Mouse (Mus musculus) ES-E14 (cell line): ENCODE results near the gene Olfr1339. TPM values are rescaled to one million over a fixed set of nuclear protein-coding genes. Genes with fewer than 3 reads are reported as not detected.

Experiments used
- DNase-seq: peaks from one replicate; pipeline ENCODE4 v3.0.0-alpha.2; 2013; ENCODE audit warnings: low read depth, low spot score
- H3K27ac ChIP-seq: 2 replicates; pipeline ENCODE4 v1.5.1; 2012; ENCODE audit warnings: low read depth, mild to moderate bottlenecking, low read length, moderate library complexity, mixed read lengths; ENCODE audit not compliant: poor library complexity, insufficient read depth, severe bottlenecking
- H3K36me3 ChIP-seq: 2 replicates; pipeline ENCODE4 v1.6.1; 2012; ENCODE audit warnings: mild to moderate bottlenecking, low read length, moderate library complexity, mixed read lengths; ENCODE audit not compliant: control insufficient read depth, poor library complexity, insufficient read depth, severe bottlenecking
- H3K4me1 ChIP-seq, 2 experiments: fragments of 150-350 bp in 1 of 2; sonication (generic) in 1 of 2; 2 replicates each; pipeline ENCODE4 v1.6.1; 2012; ENCODE audit warnings: low read length in 2 of 2, mild to moderate bottlenecking in 1 of 2, mixed read lengths in 1 of 2; ENCODE audit not compliant: control insufficient read depth in 2 of 2, insufficient read depth in 2 of 2, poor library complexity in 1 of 2
- H3K4me3 ChIP-seq, 2 experiments: fragments of 150-350 bp in 1 of 2; sonication (generic) in 1 of 2; 2 replicates each; pipeline ENCODE4 v1.5.1; 2012; ENCODE audit warnings: low read length in 2 of 2, low read depth in 1 of 2, mild to moderate bottlenecking in 1 of 2, mixed read lengths in 1 of 2; ENCODE audit not compliant: insufficient read depth in 1 of 2, poor library complexity in 1 of 2, severe bottlenecking in 1 of 2
- H3K9ac ChIP-seq: 2 replicates; pipeline ENCODE4 v1.6.1; 2012; ENCODE audit warnings: low read depth, mild to moderate bottlenecking, low read length, mixed read lengths; ENCODE audit not compliant: poor library complexity, insufficient read depth, severe bottlenecking
- H3K9me3 ChIP-seq: fragments of 150-350 bp; sonication (generic); 2 replicates; pipeline ENCODE4 v1.6.1; 2012; ENCODE audit warnings: low read depth, mild to moderate bottlenecking, low read length; ENCODE audit not compliant: control insufficient read depth, insufficient read depth
- CHD2 ChIP-seq: IDR thresholded peaks from 2 replicates; pipeline ENCODE4 v1.6.1; 2014; ENCODE audit warnings: mild to moderate bottlenecking, low read depth, low read length, inconsistent platforms
- HCFC1 ChIP-seq: IDR thresholded peaks from 2 replicates; pipeline ENCODE4 v1.6.1; 2012; ENCODE audit warnings: low read length, inconsistent platforms, borderline replicate concordance; ENCODE audit not compliant: insufficient read depth
- MAFK ChIP-seq: IDR thresholded peaks from 2 replicates; pipeline ENCODE4 v1.6.1; 2014; ENCODE audit warnings: mild to moderate bottlenecking, low read depth, low read length, inconsistent platforms; ENCODE audit not compliant: insufficient read depth
- ZC3H11A ChIP-seq: IDR thresholded peaks from 2 replicates; pipeline ENCODE4 v1.6.1; 2012; ENCODE audit warnings: low read depth, mild to moderate bottlenecking, inconsistent platforms, low read length, borderline replicate concordance
- ZNF384 ChIP-seq: IDR thresholded peaks from 2 replicates; pipeline ENCODE4 v1.6.1; 2012; ENCODE audit warnings: low read depth, low read length, inconsistent platforms
- in situ Hi-C, 2 experiments: fragments of 600-800 bp; cut with MboI; formaldehyde crosslinking; loops; one replicate each; pipeline ENCODE4 v1.15.1; 2025; ENCODE audit warnings: low sequenced_read_pairs in 2 of 2, inconsistent platforms in 1 of 2; ENCODE audit not compliant: unreplicated experiment in 2 of 2
- total RNA-seq: library from RNA; depleted of rRNA; stranded (reverse); fragments of 300-350 nt; gene quantifications from 2 replicates; pipeline ENCODE4 v1.2.3, GENCODE M21; 2012; rRNA removed

Gene Olfr1339
- total RNA-seq, 1 experiment, result not detected

GRCm38 (mm10) chr4:118740988-118741698, 9.2 kb downstream of the Olfr1339 start:
- in situ Hi-C loops, result no loop called here
- Histone ChIP-seq H3K9me3 (no peaks in the 10 kb centered on the region), H3K4me3 (peak overlapping the region; percentile 40 to 65), H3K27ac (peak overlapping the region; percentile 85), H3K9ac (peak overlapping the region; percentile 78; the same call in 1 of the 2 replicates), H3K36me3 (no peaks in the 10 kb centered on the region), H3K4me1 (peaks cover 5 to 18% of the 10 kb centered on the region in 2 experiments)
- TF ChIP-seq MAFK (peak; percentile 55; the same call in 1 of the 2 replicates), HCFC1 (no peak)
- peak; percentile 90 for DNase-seq

DNA sequence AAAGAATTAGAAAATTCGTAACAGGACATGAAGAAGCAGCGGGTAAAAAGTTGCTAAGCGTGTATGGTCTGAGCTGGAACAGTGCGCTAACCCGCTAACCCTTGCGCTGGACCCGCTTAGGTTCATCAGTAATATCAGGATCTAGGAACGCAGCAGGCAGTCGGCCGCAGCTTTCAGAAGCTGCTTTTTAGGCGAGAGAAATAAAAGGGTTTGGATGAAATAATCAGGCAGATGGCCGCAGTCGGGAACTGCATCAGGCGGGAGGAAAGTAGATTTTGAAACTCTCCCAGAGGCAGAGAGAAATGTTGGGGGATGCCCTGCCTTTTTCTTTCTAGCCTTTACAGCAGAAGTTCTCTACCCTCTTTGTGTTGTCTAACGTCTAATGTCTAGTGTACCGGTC, 9.9 kb downstream of the Olfr1339 start:
- in situ Hi-C loops, result no loop called here
- Histone ChIP-seq H3K4me1 (peaks cover 5 to 18% of the 10 kb centered on the region in 2 experiments), H3K9me3 (no peaks in the 10 kb centered on the region), H3K9ac (peak overlapping the region; percentile 78), H3K4me3 (peak overlapping the region; percentile 40 to 65), H3K36me3 (no peaks in the 10 kb centered on the region), H3K27ac (peak overlapping the region; percentile 85)
- DNase-seq, result no peak
- no peak for TF ChIP-seq ZC3H11A
- no peak for TF ChIP-seq ZNF384
- TF ChIP-seq CHD2, result no peak
- TF ChIP-seq MAFK, result no peak
- no peak for TF ChIP-seq HCFC1

DNA sequence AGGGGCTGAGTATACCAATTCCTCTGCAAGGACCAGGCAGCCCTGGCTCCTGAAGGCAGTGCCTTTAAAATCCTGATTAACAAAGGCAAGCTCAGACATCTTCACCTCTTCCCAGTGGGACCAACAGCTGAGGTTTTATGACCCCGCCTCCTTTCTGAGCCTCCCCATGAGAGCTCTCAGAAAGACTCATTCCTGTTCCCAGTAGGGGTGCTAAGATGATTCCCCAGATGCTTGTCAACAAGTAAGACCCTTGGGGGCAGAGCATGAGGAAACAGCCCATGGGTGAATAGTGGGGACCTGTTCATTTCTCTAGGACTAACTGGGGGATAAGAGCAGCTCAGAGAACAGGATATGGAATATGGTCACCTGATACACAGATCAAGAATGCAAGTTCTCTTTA, 26.7 kb downstream of the Olfr1339 start, which contains the start of gene Olfr1338:
Gene Olfr1338, minus strand, starts transcription at position 101 of the 400 bp plus-strand sequence.
- in situ Hi-C loops, result no loop called here
- no peak within 1 kb of the TSS for H3K27ac ChIP-seq

DNA sequence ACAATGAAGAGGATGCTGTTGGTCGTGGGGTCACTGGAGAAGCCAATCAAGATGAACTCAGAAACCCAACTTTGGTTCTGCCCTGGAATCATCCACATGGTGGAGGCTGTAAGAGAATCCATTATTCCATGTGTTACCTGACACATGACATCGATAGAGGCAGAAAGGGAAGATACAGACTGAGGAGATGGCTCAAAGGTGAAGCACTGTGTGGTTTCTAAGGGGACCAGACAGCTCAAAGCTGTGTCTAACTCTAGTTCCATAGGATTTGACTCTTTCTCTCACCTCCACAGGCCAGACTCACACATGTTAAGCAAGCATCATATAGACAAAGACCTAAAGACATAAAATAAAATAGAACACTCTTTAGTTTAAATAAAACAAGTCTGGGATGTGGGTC, 50.5 kb downstream of the Olfr1339 start, which contains the start of gene Olfr1337:
Gene Olfr1337, minus strand, starts transcription at position 101 of the 400 bp plus-strand sequence.
- in situ Hi-C loops, result no loop called here
- DNase-seq, result no peak
- Histone ChIP-seq H3K27ac (no peak within 1 kb of the TSS), H3K9ac (no peak within 1 kb of the TSS), H3K4me3 (no peak within 1 kb of the TSS), H3K9me3 (no peaks in the 10 kb centered on the region), H3K36me3 (no peaks in the 10 kb centered on the region), H3K4me1 (peaks cover 0 to 3% of the 10 kb centered on the region in 2 experiments; a peak in 1 of 4 replicates)
- TF ChIP-seq ZNF384 (no peak), CHD2 (no peak), ZC3H11A (no peak), HCFC1 (no peak), MAFK (no peak)

More for the DNA sequence above, 26.7 kb downstream of the Olfr1339 start, which contains the start of gene Olfr1338:
- H3K9ac ChIP-seq, result no peak within 1 kb of the TSS
- H3K36me3 ChIP-seq, result no peaks in the 10 kb centered on the region
- H3K4me3 ChIP-seq, result no peak within 1 kb of the TSS
- no peaks in the 10 kb centered on the region; the same call in 1 of the 2 replicates for H3K9me3 ChIP-seq
- DNase-seq, result no peak
- TF ChIP-seq ZNF384, result no peak
- TF ChIP-seq MAFK, result no peak
- no peak for TF ChIP-seq ZC3H11A
- no peaks in the 10 kb centered on the region for H3K4me1 ChIP-seq

Other genes with a start within 250 kb of the Olfr1339 start
- gene Tie1, start 242.1 kb upstream of the Olfr1339 start, total RNA-seq, result 1.0 and 1.3 TPM in 2 replicates
- 3.2 and 8.8 TPM in 2 replicates for gene 2610528J11Rik, start 205.2 kb upstream of the Olfr1339 start, total RNA-seq
- 12.0 and 19.1 TPM in 2 replicates for gene Tmem125, start 188.1 kb upstream of the Olfr1339 start, total RNA-seq
- gene Cfap57, start 111.4 kb upstream of the Olfr1339 start, total RNA-seq, result 0.16 and 0.18 TPM in 2 replicates
- gene Ebna1bp2, start 111.4 kb upstream of the Olfr1339 start, total RNA-seq, result 165 and 182 TPM in 2 replicates
- gene Olfr62, start 73.2 kb upstream of the Olfr1339 start, total RNA-seq, result not detected in 2 replicates
- not detected in 2 replicates for gene Olfr1342, start 39.4 kb upstream of the Olfr1339 start, total RNA-seq
- gene Olfr1341, start 28.7 kb upstream of the Olfr1339 start, total RNA-seq, result 0.04 TPM in 1 of 2 replicates, not detected in the other
- gene Olfr1340, start 12.0 kb upstream of the Olfr1339 start, total RNA-seq, result not detected in 2 replicates
- gene Olfr1338, start 26.6 kb downstream of the Olfr1339 start, total RNA-seq, result not detected in 2 replicates
- gene Olfr1337, start 50.4 kb downstream of the Olfr1339 start, total RNA-seq, result not detected in 2 replicates
- not detected in 2 replicates for gene Olfr1335, start 77.8 kb downstream of the Olfr1339 start, total RNA-seq
- not detected in 2 replicates for gene Olfr1333, start 104.1 kb downstream of the Olfr1339 start, total RNA-seq
- not detected in 2 replicates for gene Olfr1331, start 132.5 kb downstream of the Olfr1339 start, total RNA-seq
- not detected in 2 replicates for gene Olfr1330, start 156.4 kb downstream of the Olfr1339 start, total RNA-seq
- not detected in 2 replicates for gene Olfr1329, start 185.3 kb downstream of the Olfr1339 start, total RNA-seq
- 0.11 TPM in 1 of 2 replicates, not detected in the other for gene Olfr1328, start 206.4 kb downstream of the Olfr1339 start, total RNA-seq
- not detected in 2 replicates for gene Lao1, start 229.4 kb downstream of the Olfr1339 start, total RNA-seq